8 mouse cellular contexts compared by ENCODE assay signal in genomic region chr19:29647651-29648549, GRCm38 (mm10). TPM values are rescaled to one million over a fixed set of nuclear protein-coding genes. Genes with fewer than 3 reads are reported as not detected.
DNase-seq lines count a peak whose midpoint lies in the region; ATAC-seq and TF ChIP-seq lines count a peak whose summit lies in the region.

TSS of gene Ermp1 (minus strand) at chr19:29648415.

- no peaks in the 10 kb centered on the region for H3K27me3 ChIP-seq in ES-Bruce4 (ENCODE audit: control insufficient read depth, insufficient read depth, low read length, poor library complexity, severe bottlenecking)
- no peaks in the 10 kb centered on the region for H3K27me3 ChIP-seq in forebrain, embryonic 14.5 days (replicated peaks; ENCODE audit: control insufficient read depth, insufficient read depth, low read length)
- H3K27me3 ChIP-seq in neural tube, embryonic 15.5 days (replicated peaks), result no peaks in the 10 kb centered on the region

- no peaks in the 10 kb centered on the region for H3K4me1 ChIP-seq in ES-Bruce4 (ENCODE audit: control insufficient read depth, insufficient read depth, low read length)
- H3K4me1 ChIP-seq in forebrain, embryonic 14.5 days (ENCODE audit: control insufficient read depth, insufficient read depth, low read length), result no peaks in the 10 kb centered on the region
- peaks cover 12% of the 10 kb centered on the region for H3K4me1 ChIP-seq in neural tube, embryonic 15.5 days

- WGBS in forebrain, embryonic 14.5 days, result under 1% methylated on average over 89 of the region's 90 CpGs
- under 1% methylated on average over 78 of the region's 90 CpGs for WGBS in neural tube, embryonic 15.5 days

- H3K36me3 ChIP-seq in ES-Bruce4 (ENCODE audit: control insufficient read depth, insufficient read depth, low read length, poor library complexity, severe bottlenecking), result peaks cover 12% of the 10 kb centered on the region
- H3K36me3 ChIP-seq in forebrain, embryonic 14.5 days (ENCODE audit: control insufficient read depth, insufficient read depth, low read length), result no peaks in the 10 kb centered on the region
- peaks cover 5% of the 10 kb centered on the region; the same call in 1 of the 2 replicates for H3K36me3 ChIP-seq in neural tube, embryonic 15.5 days

- peak; percentile 78 for TF ChIP-seq POLR2A in ES-Bruce4 (IDR thresholded peaks at IDR 0.05; ENCODE audit: insufficient read depth, low read length)

- H3K9ac ChIP-seq in ES-Bruce4 (ENCODE audit: low read depth, poor library complexity, severe bottlenecking), result peak within 1 kb of the TSS; percentile 76
- H3K9ac ChIP-seq in forebrain, embryonic 14.5 days (ENCODE audit: low read length), result peak within 1 kb of the TSS; percentile 80
- H3K9ac ChIP-seq in neural tube, embryonic 15.5 days (replicated peaks), result peak within 1 kb of the TSS; percentile 80

- ATAC-seq in cerebellum, adult (ENCODE audit: insufficient number of reproducible peaks, low FRiP score, low TSS enrichment), result peak; percentile 95
- peak; percentile 97 for ATAC-seq in forebrain, embryonic 14.5 days
- ATAC-seq in neural tube, embryonic 15.5 days (ENCODE audit: low FRiP score), result peak; percentile 96

- no peak within 1 kb of the TSS for H3K27ac ChIP-seq in ES-Bruce4 (ENCODE audit: insufficient read depth, low read length)
- peak within 1 kb of the TSS; percentile 90 for H3K27ac ChIP-seq in forebrain, embryonic 14.5 days (ENCODE audit: low read depth, low read length)
- H3K27ac ChIP-seq in neural tube, embryonic 15.5 days (replicated peaks), result peak within 1 kb of the TSS; percentile 95

- peak; percentile 79 for TF ChIP-seq CTCF in ES-Bruce4 (IDR thresholded peaks at IDR 0.05; ENCODE audit: low read depth, low read length)

- peak within 1 kb of the TSS; percentile 61 for H3K4me2 ChIP-seq in forebrain, embryonic 14.5 days (ENCODE audit: low read length)
- H3K4me2 ChIP-seq in neural tube, embryonic 15.5 days, result peak within 1 kb of the TSS; percentile 63

- TF ChIP-seq EP300 in ES-Bruce4 (IDR thresholded peaks at IDR 0.05; ENCODE audit: insufficient read depth, low read depth, low read length), result no peak

- peak within 1 kb of the TSS; percentile 68 for H3K4me3 ChIP-seq in ES-Bruce4 (ENCODE audit: low read depth, low read length)
- H3K4me3 ChIP-seq in forebrain, embryonic 14.5 days (ENCODE audit: low read depth, low read length), result peak within 1 kb of the TSS; percentile 75
- peak within 1 kb of the TSS; percentile 94 for H3K4me3 ChIP-seq in neural tube, embryonic 15.5 days (replicated peaks)

- H3K9me3 ChIP-seq in ES-Bruce4 (replicated peaks; ENCODE audit: control insufficient read depth, insufficient read depth, low read length, poor library complexity, severe bottlenecking), result 0 out of 2 replicates have a peak, but pooled peaks cover 3% of the 10 kb centered on the region
- no peaks in the 10 kb centered on the region for H3K9me3 ChIP-seq in forebrain, embryonic 14.5 days (replicated peaks; ENCODE audit: control insufficient read depth, low read length)
- H3K9me3 ChIP-seq in neural tube, embryonic 15.5 days (replicated peaks), result 0 out of 2 replicates have a peak, but pooled peaks cover 4% of the 10 kb centered on the region

- intact Hi-C loops in heart, postnatal 14 days (cut with DNase I), result loop anchor here (5.0 kb wide), 1 partner anchor 164 kb away; the partner anchor contains the start of gene Ranbp6

- peak; percentile 93 for DNase-seq in forebrain, embryonic 14.5 days (ENCODE audit: low spot score)
- peak; percentile 96 to 99 for DNase-seq in heart, postnatal 14 days
- peak; percentile 97 for DNase-seq in layer of hippocampus, adult 11-12 months (ENCODE audit: low spot score)
- DNase-seq in lung, adult 18-20 months, result peak; percentile 95
- DNase-seq in testis, postnatal 14 days (ENCODE audit: low spot score), result peak; percentile 90

RNA-seq across cellular contexts. Expression of gene Ermp1, which starts in this region (rescaled TPM):
- polyA plus RNA-seq in ES-Bruce4 (2011; ENCODE audit: insufficient read depth, insufficient read length, low read depth, missing spikeins), result 57.9 and 67.9 TPM in 2 replicates
- 5.2 and 5.3 TPM in 2 replicates for polyA plus RNA-seq in forebrain, embryonic 14.5 days (2014; fragmentation: Nextera tagmentation; extraction: Ambion mirVana)
- total RNA-seq in heart, postnatal 14 days (2021), result 1 to 10 TPM; 9.5 to 9.8 TPM
- 11.7 and 12.8 TPM in 2 replicates for polyA plus RNA-seq in neural tube, embryonic 15.5 days (2015; fragmentation: Nextera tagmentation; extraction: Ambion mirVana)
